Mouse (Mus musculus): Measurements from ENCODE around the gene Rnase1.

DNA sequence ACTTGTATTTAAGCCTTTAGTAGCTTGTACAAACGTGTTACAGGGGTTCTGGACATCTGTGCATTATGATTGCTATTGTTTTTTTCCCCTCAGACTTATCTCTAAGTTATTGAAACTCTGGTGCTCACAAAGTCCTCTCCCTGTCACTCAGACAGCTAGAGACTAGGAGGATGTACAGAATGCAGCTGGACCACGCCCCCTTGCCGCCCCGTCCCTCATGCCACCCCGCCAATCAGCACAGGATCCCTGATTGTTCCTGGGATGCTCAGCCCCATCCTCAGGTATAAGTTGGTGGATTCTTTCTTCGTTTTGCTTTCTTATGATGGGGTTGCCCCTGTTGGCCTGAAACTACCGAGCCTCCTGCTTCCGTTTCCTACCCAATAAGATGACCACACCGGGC is 33.1 kb downstream of the Rnase1 start:
- TF ChIP-seq CTCF (conservative IDR thresholded peaks at IDR 0.05; ENCODE audit: low read length) (no peak), NANOG (IDR thresholded peaks at IDR 0.05; ENCODE audit: borderline replicate concordance, low read length) (no peak)

Data from E14TG2a.4 (cell line).